Mouse (Mus musculus) gonadal fat pad, adult 2 months (tissue): Measurements from ENCODE around the gene Ethe1. TPM values are rescaled to one million over a fixed set of nuclear protein-coding genes. Genes with fewer than 3 reads are reported as not detected.

Experiments
- polyA plus RNA-seq: library from polyadenylated mRNA; depleted of rRNA; stranded (reverse); fragments of >200 nt; gene quantifications from 2 replicates; pipeline ENCODE4 v1.2.3, GENCODE M21; 2012; rRNA removed

Ethe1 gene
- polyA plus RNA-seq, 1 experiment = 17.7 TPM

Other genes with a start within 250 kb of the Ethe1 start
- 0.04 TPM in 1 of 2 replicates, not detected in the other for gene Lypd5, start 238.3 kb upstream of the Ethe1 start, polyA plus RNA-seq
- gene Kcnn4, start 217.3 kb upstream of the Ethe1 start, polyA plus RNA-seq = 7.3 and 10.2 TPM in 2 replicates
- gene Smg9, start 187.9 kb upstream of the Ethe1 start, polyA plus RNA-seq = 51.5 and 58.6 TPM in 2 replicates
- 7.9 and 10.0 TPM in 2 replicates for gene Irgc1, start 135.2 kb upstream of the Ethe1 start, polyA plus RNA-seq
- 7.1 and 11.3 TPM in 2 replicates for gene Plaur, start 125.1 kb upstream of the Ethe1 start, polyA plus RNA-seq
- 3.0 and 5.7 TPM in 2 replicates for gene Cadm4, start 105.5 kb upstream of the Ethe1 start, polyA plus RNA-seq
- 5.2 and 6.6 TPM in 2 replicates for gene Zfp428, start 80.5 kb upstream of the Ethe1 start, polyA plus RNA-seq
- gene AC161166.1, start 75.1 kb upstream of the Ethe1 start, polyA plus RNA-seq = 0.35 and 0.72 TPM in 2 replicates
- gene Irgq, start 56.9 kb upstream of the Ethe1 start, polyA plus RNA-seq = 16.0 TPM in 2 replicates
- 0.32 and 0.41 TPM in 2 replicates for gene Pinlyp, start 41.4 kb upstream of the Ethe1 start, polyA plus RNA-seq
- gene Xrcc1, start 41.3 kb upstream of the Ethe1 start, polyA plus RNA-seq = 39.2 and 43.6 TPM in 2 replicates
- gene Zfp575, start 98 bp downstream of the Ethe1 start, polyA plus RNA-seq = 0.04 and 0.06 TPM in 2 replicates
- 2.4 and 3.4 TPM in 2 replicates for gene Phldb3, start 23.2 kb downstream of the Ethe1 start, polyA plus RNA-seq
- 1.5 and 1.9 TPM in 2 replicates for gene Lypd3, start 49.0 kb downstream of the Ethe1 start, polyA plus RNA-seq
- 0.58 TPM in 1 of 2 replicates, not detected in the other for gene Tex101, start 89.1 kb downstream of the Ethe1 start, polyA plus RNA-seq
- gene BC049730, start 121.7 kb downstream of the Ethe1 start, polyA plus RNA-seq = 0.18 TPM in 1 of 2 replicates, not detected in the other
- 0.25 TPM in 1 of 2 replicates, not detected in the other for gene Gm4763, start 139.4 kb downstream of the Ethe1 start, polyA plus RNA-seq
- gene Cd177, start 172.8 kb downstream of the Ethe1 start, polyA plus RNA-seq = 1.1 and 3.3 TPM in 2 replicates
- 533 and 579 TPM in 2 replicates for gene Ceacam10, start 189.7 kb downstream of the Ethe1 start, polyA plus RNA-seq